Mouse (Mus musculus) liver, postnatal 0 days (tissue): ENCODE measurements around the gene Gdf2. TPM values are rescaled to one million over a fixed set of nuclear protein-coding genes. Genes with fewer than 3 reads are reported as not detected.

Experiments used
- ATAC-seq: fragments of 200-750 bp; cut with Nextera tagmentation; 2 replicates; pipeline ENCODE4 v1.8.0; 2017; ENCODE audit warnings: mild to moderate bottlenecking, moderate library complexity
- DNase-seq: peaks from one replicate; pipeline ENCODE4 v3.0.0-alpha.2; 2016
- H3K27ac ChIP-seq: fragments of 300-500 bp; sonication (generic); 2 replicates; pipeline ENCODE4 v1.5.1; 2014; ENCODE audit warnings: antibody characterized with exemption, moderate library complexity, mild to moderate bottlenecking, low read depth
- H3K27me3 ChIP-seq: fragments of 300-500 bp; sonication (generic); 2 replicates; pipeline ENCODE4 v1.6.1; 2014; ENCODE audit warnings: low read length, control low read depth, mixed read lengths; ENCODE audit not compliant: insufficient read depth
- H3K36me3 ChIP-seq: fragments of 300-500 bp; sonication (generic); replicated peaks from 2 replicates; pipeline ENCODE4 v1.6.1; 2014; ENCODE audit warnings: mild to moderate bottlenecking, control low read depth, low read length, moderate library complexity, mixed read lengths; ENCODE audit not compliant: insufficient read depth
- H3K4me1 ChIP-seq: fragments of 300-500 bp; sonication (generic); 2 replicates; pipeline ENCODE4 v1.6.1; 2014; ENCODE audit warnings: antibody characterized with exemption, mild to moderate bottlenecking, control low read depth; ENCODE audit not compliant: insufficient read depth
- H3K4me2 ChIP-seq: fragments of 300-500 bp; sonication (generic); 2 replicates; pipeline ENCODE4 v1.6.1; 2014; ENCODE audit warnings: low read depth, mild to moderate bottlenecking, low read length, moderate library complexity, mixed read lengths
- H3K4me3 ChIP-seq: fragments of 300-500 bp; sonication (generic); 2 replicates; pipeline ENCODE4 v1.5.1; 2014; ENCODE audit warnings: low read depth, low read length
- H3K9ac ChIP-seq: fragments of 300-500 bp; sonication (generic); replicated peaks from 2 replicates; pipeline ENCODE4 v1.6.1; 2014; ENCODE audit warnings: mild to moderate bottlenecking, moderate library complexity
- H3K9me3 ChIP-seq: fragments of 300-500 bp; sonication (generic); 2 replicates; pipeline ENCODE4 v1.6.1; 2016; ENCODE audit warnings: mild to moderate bottlenecking, control low read depth, low read length, mixed read lengths
- CTCF ChIP-seq: sonication (generic); IDR thresholded peaks from 2 replicates; pipeline ENCODE4 v1.5.1; 2016; ENCODE audit warnings: antibody characterized with exemption, low read depth
- EP300 ChIP-seq: IDR thresholded peaks from 2 replicates; pipeline ENCODE4 v1.6.1; 2016; ENCODE audit warnings: antibody characterized with exemption, low read depth, mild to moderate bottlenecking
- WGBS: fragments of 180-500 bp; shearing (Covaris S2); extraction: QIAGEN DNeasy Blood & Tissue Kit; methylation state at CpG from one replicate; pipeline ENCODE4 v1.1.7; 2014; ENCODE audit not compliant: insufficient replicate concordance; 5-methylcytosine and 5-hydroxymethylcytosine counted together
- polyA plus RNA-seq: library from polyadenylated mRNA; unstranded; fragments of >200 nt; fragmentation: Nextera tagmentation; extraction: Ambion mirVana; gene quantifications from 2 replicates; pipeline ENCODE4 v1.2.1, GENCODE M21; 2015

The Gdf2 gene
- polyA plus RNA-seq, 1 experiment from 2014 or later, result 10.5 TPM

GRCm38 (mm10) chr14:33952233-33952981 lies 11.6 kb downstream of the Gdf2 start:
- no peaks in the 10 kb centered on the region for H3K36me3 ChIP-seq
- no peak overlapping the region for H3K27ac ChIP-seq
- H3K4me2 ChIP-seq, result no peak overlapping the region
- 45% methylated on average over 6 of the region's 6 CpGs for WGBS
- no peak for DNase-seq
- no peak for ATAC-seq
- H3K4me3 ChIP-seq, result no peak overlapping the region
- H3K4me1 ChIP-seq, result no peaks in the 10 kb centered on the region
- TF ChIP-seq EP300 (no peak), CTCF (peak; percentile 19; the same call in 1 of the 2 replicates)
- no peak overlapping the region for H3K9ac ChIP-seq
- no peaks in the 10 kb centered on the region for H3K27me3 ChIP-seq
- no peaks in the 10 kb centered on the region for H3K9me3 ChIP-seq

- TF ChIP-seq CTCF, result no peak
- no peak for TF ChIP-seq EP300
- no peaks in the 10 kb centered on the region for H3K27me3 ChIP-seq
- DNase-seq, result no peak
- no peak within 1 kb of the TSS for H3K27ac ChIP-seq
- no peaks in the 10 kb centered on the region for H3K36me3 ChIP-seq
- no peak within 1 kb of the TSS for H3K4me3 ChIP-seq
- ATAC-seq, result no peak
- H3K9ac ChIP-seq, result no peak within 1 kb of the TSS
- no peaks in the 10 kb centered on the region for H3K9me3 ChIP-seq
- no peaks in the 10 kb centered on the region for H3K4me1 ChIP-seq
- no peak within 1 kb of the TSS for H3K4me2 ChIP-seq
- 76% methylated on average over 5 of the region's 5 CpGs for WGBS
Observed at GRCm38 (mm10) chr14:33953761-33954160, 12.9 kb downstream of the Gdf2 start, which contains the start of gene Rbp3. Gene Rbp3 (plus strand): TSS chr14:33954003.

- TF ChIP-seq EP300, result no peak
- no peak for TF ChIP-seq CTCF
- H3K4me1 ChIP-seq, result no peaks in the 10 kb centered on the region
- WGBS, result 69% methylated on average over 13 of the region's 13 CpGs
- H3K9me3 ChIP-seq, result no peaks in the 10 kb centered on the region
- no peak overlapping the region for H3K4me2 ChIP-seq
- no peak for ATAC-seq
- peak; percentile 12 for DNase-seq
- H3K9ac ChIP-seq, result no peak overlapping the region
- H3K27me3 ChIP-seq, result no peaks in the 10 kb centered on the region
- no peak overlapping the region for H3K4me3 ChIP-seq
- no peak overlapping the region for H3K27ac ChIP-seq
- H3K36me3 ChIP-seq, result no peaks in the 10 kb centered on the region
Observed at GRCm38 (mm10) chr14:33956055-33956454, 15.2 kb downstream of the Gdf2 start.

GRCm38 (mm10) chr14:33958186-33958585 lies 17.3 kb downstream of the Gdf2 start:
- Histone ChIP-seq H3K27me3 (no peaks in the 10 kb centered on the region), H3K4me1 (no peaks in the 10 kb centered on the region), H3K27ac (no peak overlapping the region), H3K4me2 (no peak overlapping the region), H3K9me3 (no peaks in the 10 kb centered on the region), H3K36me3 (no peaks in the 10 kb centered on the region), H3K4me3 (no peak overlapping the region), H3K9ac (no peak overlapping the region)
- ATAC-seq (no peak), DNase-seq (no peak)
- TF ChIP-seq EP300, result no peak
- no peak for TF ChIP-seq CTCF
- WGBS, result 77% methylated on average over 4 of the region's 4 CpGs

DNA sequence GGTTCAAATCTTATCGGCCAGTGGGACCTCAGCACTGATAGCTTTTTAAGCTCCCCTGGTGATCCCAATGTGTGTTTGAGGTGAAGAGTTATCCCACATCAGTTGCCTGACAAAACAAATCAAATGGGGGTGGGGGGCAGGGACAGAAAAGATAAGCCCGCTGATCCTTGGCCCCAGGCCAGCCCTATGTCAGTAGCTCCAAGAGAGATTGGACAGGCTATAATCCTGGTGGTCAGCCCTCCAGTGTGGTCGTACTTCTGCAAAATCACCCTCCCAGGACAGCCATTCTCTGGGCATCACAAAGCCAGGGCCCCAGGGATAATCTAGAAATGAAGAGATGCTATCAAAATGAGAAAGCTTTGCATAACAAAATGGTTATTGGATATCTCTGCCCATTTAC lies 18.0 kb downstream of the Gdf2 start:
- H3K4me1 ChIP-seq, result no peaks in the 10 kb centered on the region
- H3K9ac ChIP-seq, result no peak overlapping the region
- H3K9me3 ChIP-seq, result no peaks in the 10 kb centered on the region
- WGBS, result 47% methylated on average over 3 of the region's 3 CpGs
- TF ChIP-seq EP300 (no peak), CTCF (no peak)
- no peak overlapping the region for H3K4me3 ChIP-seq
- no peak for DNase-seq
- H3K4me2 ChIP-seq, result no peak overlapping the region
- H3K27me3 ChIP-seq, result no peaks in the 10 kb centered on the region
- no peak for ATAC-seq
- no peak overlapping the region for H3K27ac ChIP-seq
- H3K36me3 ChIP-seq, result no peaks in the 10 kb centered on the region

DNA sequence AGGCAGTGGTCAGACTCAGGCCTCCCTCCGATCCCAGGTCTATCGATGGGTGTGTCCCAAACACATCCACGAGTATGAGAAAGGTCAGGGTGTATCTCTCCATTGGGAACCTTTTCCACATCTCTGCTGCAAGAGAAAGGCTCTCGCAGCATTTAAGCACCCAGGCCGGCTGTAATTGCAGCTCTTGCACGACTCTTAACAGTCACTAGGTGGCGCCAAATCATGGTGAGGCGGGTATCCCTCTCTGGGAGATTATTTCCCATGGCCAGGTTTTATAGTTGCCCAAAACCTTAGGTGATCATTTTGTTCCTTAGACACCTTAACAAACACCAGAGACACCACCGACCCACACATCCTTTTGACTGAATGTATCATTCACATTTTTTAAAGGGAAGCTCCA lies 18.5 kb downstream of the Gdf2 start:
- WGBS, result 9% methylated on average over 9 of the region's 9 CpGs
- Histone ChIP-seq H3K4me2 (no peak overlapping the region), H3K9ac (no peak overlapping the region), H3K27me3 (no peaks in the 10 kb centered on the region), H3K36me3 (no peaks in the 10 kb centered on the region), H3K4me1 (no peaks in the 10 kb centered on the region), H3K4me3 (no peak overlapping the region), H3K27ac (no peak overlapping the region), H3K9me3 (no peaks in the 10 kb centered on the region)
- TF ChIP-seq CTCF (peak; percentile 73), EP300 (no peak)
- no peak for ATAC-seq
- peak; percentile 34 for DNase-seq
